Mouse (Mus musculus): ENCODE results near the gene Fstl5. TPM values are rescaled to one million over a fixed set of nuclear protein-coding genes. Genes with fewer than 3 reads are reported as not detected.

Fstl5 gene
- total RNA-seq (2021) = 1 to 10 TPM; 4.0 to 6.4 TPM
- 0.47 and 0.67 TPM in 2 replicates for polyA plus RNA-seq (2012; rRNA removed)
- long read RNA-seq, full-length matches to known transcripts = 3 of 5 reads
- long read RNA-seq, partial matches to known transcripts = 1 of 5 reads
- long read RNA-seq, other reads (novel, unspliced or antisense) = 1 of 5 reads

- DNase-seq = peak; percentile 55
These were observed at the start of gene Fstl5 for GRCm38 (mm10) chr3:76074060-76074707. Gene Fstl5 (plus strand): TSS chr3:76074270.

GRCm38 (mm10) chr3:76025523-76025922 lies 48.5 kb upstream of the Fstl5 start:
- no peak for DNase-seq

- DNase-seq = no peak
These were observed 22.9 kb upstream of the Fstl5 start for GRCm38 (mm10) chr3:76051124-76051523.

- DNase-seq = no peak
These were observed 12.1 kb upstream of the Fstl5 start for GRCm38 (mm10) chr3:76061996-76062395.

- no peak for DNase-seq
These were observed 6.2 kb upstream of the Fstl5 start for GRCm38 (mm10) chr3:76067920-76068319.

GRCm38 (mm10) chr3:76072826-76073225 lies 1.2 kb upstream of the Fstl5 start:
- DNase-seq = no peak

GRCm38 (mm10) chr3:76140445-76140844 lies 66.4 kb downstream of the Fstl5 start:
- DNase-seq = no peak

GRCm38 (mm10) chr3:76147846-76148245 lies 73.8 kb downstream of the Fstl5 start:
- DNase-seq = no peak

GRCm38 (mm10) chr3:76238834-76239233 lies 164.8 kb downstream of the Fstl5 start:
- no peak for DNase-seq

GRCm38 (mm10) chr3:76251385-76251784 lies 177.3 kb downstream of the Fstl5 start:
- no peak for DNase-seq

- DNase-seq = no peak
These were observed 218.9 kb downstream of the Fstl5 start for GRCm38 (mm10) chr3:76292993-76293392.

- DNase-seq = no peak
These were observed 220.3 kb downstream of the Fstl5 start for GRCm38 (mm10) chr3:76294394-76294793.

GRCm38 (mm10) chr3:76301026-76301773 lies 227.1 kb downstream of the Fstl5 start:
- no peak for DNase-seq

- peak; percentile 29 for DNase-seq
These were observed 242.9 kb downstream of the Fstl5 start for GRCm38 (mm10) chr3:76316991-76317390.

- DNase-seq = no peak
These were observed 245.5 kb downstream of the Fstl5 start for GRCm38 (mm10) chr3:76319531-76319930.

- DNase-seq = no peak
These were observed 248.4 kb downstream of the Fstl5 start for GRCm38 (mm10) chr3:76322431-76322830.

- no peak for DNase-seq
These were observed 262.9 kb downstream of the Fstl5 start for GRCm38 (mm10) chr3:76336922-76337321.

- no peak for DNase-seq
These were observed 292.9 kb downstream of the Fstl5 start for GRCm38 (mm10) chr3:76367000-76367399.

- DNase-seq = no peak
These were observed 295.8 kb downstream of the Fstl5 start for GRCm38 (mm10) chr3:76369910-76370309.

- DNase-seq = peak; percentile 16
These were observed 354.8 kb downstream of the Fstl5 start for GRCm38 (mm10) chr3:76428775-76429372.

GRCm38 (mm10) chr3:76467229-76467874 lies 393.3 kb downstream of the Fstl5 start:
- DNase-seq = no peak

- DNase-seq = no peak
These were observed 394.1 kb downstream of the Fstl5 start for GRCm38 (mm10) chr3:76468147-76468546.
